Mouse (Mus musculus) induced T-regulatory cell, adult 2 months (primary cell): ENCODE data around the gene Tgfbr3.
A peak's percentile ranks its signal among the peaks of the same experiment; 100 is the strongest.
"Not testable (repeated sequence)": the region's sequence is repeated elsewhere in the genome, so short reads cannot be mapped to it uniquely, and the experiment has no call there.

ENCODE experiments used
- DNase-seq: peaks from one replicate; pipeline ENCODE4 v3.0.0-alpha.2; 2012; ENCODE audit warnings: low read depth

Tgfbr3 gene

GRCm38 (mm10) chr5:107240276-107240675 is 49.2 kb downstream of the Tgfbr3 start:
- no peak for DNase-seq

DNA sequence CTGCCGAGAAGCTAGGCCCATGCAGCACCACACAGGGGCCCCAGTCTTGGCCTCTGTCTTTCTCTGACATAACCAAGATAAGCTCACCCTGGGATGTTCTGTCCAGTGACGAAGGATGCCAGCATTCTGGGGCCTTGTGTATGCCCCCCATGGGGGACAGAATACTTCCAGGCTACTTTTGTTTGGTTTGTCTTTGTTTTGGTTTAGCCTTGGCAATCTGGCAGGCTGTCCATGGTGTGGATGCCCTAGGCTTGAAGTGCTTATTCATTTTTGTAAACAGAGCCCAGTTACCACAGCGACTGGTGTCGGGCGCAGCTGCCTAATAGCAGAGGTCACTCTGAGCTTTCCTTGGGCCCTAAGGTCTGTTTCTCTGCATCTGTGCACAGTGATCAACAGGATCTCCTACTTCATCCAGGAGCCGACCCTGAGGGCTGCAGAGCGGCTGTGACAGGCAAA is 51.4 kb downstream of the Tgfbr3 start:
- DNase-seq = no peak

- no peak for DNase-seq
Measured at GRCm38 (mm10) chr5:107236975-107237374, 52.5 kb downstream of the Tgfbr3 start.

GRCm38 (mm10) chr5:107236039-107236438 is 53.4 kb downstream of the Tgfbr3 start:
- no peak for DNase-seq

GRCm38 (mm10) chr5:107233366-107234354 is 55.8 kb downstream of the Tgfbr3 start:
- DNase-seq = no peak

DNA sequence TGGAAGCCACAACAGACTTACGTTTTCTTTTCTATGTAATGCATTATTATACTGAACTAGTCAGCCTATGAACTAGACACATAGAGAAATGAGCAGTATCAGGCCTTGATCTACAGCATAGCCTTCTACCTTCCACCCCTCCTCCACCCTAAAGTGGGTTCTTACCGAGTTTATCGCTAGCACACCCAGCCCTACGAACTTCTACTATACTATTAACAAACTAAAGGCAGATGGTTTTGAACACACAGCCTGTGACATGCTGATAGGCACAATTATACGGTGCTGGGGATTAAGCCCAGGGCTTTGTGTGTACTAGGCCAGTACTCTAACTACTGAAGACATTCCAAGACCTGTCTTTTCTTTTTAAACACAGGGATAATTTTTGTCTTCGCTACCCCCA is 59.2 kb downstream of the Tgfbr3 start:
- DNase-seq = no peak

GRCm38 (mm10) chr5:107229037-107229436 is 60.4 kb downstream of the Tgfbr3 start:
- no peak for DNase-seq

GRCm38 (mm10) chr5:107227580-107227979 is 61.8 kb downstream of the Tgfbr3 start:
- no peak for DNase-seq

DNA sequence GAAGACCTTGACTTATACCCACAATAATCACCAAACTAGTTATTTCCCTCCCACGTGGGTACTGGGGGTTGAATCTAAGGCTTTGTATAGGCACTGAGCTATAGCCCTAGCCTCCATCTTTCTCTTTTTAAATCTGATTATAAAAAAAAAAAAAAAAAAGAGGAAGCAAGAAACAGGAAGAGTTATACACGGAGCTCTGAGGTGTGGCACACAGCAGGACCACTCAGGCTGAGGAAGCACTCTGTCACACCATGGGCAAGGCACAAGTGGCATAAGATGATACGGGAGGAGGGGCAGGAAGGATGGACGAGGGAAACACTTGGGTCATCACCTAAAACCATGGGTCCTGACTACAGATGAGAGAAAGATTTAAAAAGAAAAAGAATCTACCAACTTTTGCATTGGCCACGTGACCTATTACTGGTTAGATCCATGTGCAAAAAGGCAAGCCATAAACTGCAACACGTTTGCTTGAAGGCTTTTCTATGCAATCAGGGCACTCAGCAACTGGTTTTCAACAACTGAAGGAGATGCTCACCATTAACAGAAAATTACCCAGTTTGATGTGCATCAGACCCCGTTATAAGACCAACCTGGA is 64.5 kb downstream of the Tgfbr3 start:
- no peak for DNase-seq

DNA sequence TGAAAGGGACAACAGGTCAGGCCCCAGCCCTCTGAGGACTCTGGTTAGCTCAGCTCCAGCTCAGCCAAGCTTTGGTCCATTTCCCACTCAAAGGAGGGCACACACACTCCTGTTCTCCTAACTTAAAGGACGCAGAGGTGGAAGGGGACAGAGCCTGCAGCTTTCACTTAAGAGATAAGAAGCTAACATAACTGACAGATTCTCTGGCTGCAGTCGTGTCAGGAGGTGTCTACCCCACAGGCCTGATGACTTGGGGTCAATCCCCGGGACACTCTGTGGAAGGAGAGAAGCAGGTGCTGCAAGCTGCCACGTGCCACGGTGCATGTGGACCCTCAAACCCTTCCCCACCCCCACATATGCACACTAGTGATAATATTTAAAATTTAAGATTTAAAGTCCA is 65.3 kb downstream of the Tgfbr3 start:
- no peak for DNase-seq

- DNase-seq = not testable (repeated sequence)
Measured at GRCm38 (mm10) chr5:107223483-107223882, 65.9 kb downstream of the Tgfbr3 start.

DNA sequence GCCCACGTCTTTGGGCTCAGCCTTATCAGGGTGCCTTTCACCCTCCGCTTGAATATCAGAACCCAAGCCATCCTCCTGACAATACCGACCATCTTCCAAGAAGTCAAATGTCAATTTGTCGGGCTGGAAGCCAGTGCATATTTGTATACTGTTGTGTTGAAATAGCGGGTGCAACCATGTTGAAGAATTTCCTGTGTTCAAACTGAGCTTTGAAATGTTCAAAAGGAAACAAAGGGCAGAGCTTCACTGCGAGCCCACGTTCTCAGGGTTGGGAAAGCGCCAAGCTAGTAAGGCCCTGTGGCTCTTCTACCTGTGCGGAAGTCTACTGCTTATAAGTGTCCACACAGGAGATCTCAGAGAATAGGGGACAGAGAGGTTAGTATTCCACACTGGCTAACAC is 66.4 kb downstream of the Tgfbr3 start:
- no peak for DNase-seq

GRCm38 (mm10) chr5:107222670-107223005 is 66.8 kb downstream of the Tgfbr3 start:
- DNase-seq = no peak

GRCm38 (mm10) chr5:107221892-107222669 is 67.3 kb downstream of the Tgfbr3 start:
- DNase-seq = no peak

- no peak for DNase-seq
Measured at GRCm38 (mm10) chr5:107220936-107221335, 68.5 kb downstream of the Tgfbr3 start.

DNA sequence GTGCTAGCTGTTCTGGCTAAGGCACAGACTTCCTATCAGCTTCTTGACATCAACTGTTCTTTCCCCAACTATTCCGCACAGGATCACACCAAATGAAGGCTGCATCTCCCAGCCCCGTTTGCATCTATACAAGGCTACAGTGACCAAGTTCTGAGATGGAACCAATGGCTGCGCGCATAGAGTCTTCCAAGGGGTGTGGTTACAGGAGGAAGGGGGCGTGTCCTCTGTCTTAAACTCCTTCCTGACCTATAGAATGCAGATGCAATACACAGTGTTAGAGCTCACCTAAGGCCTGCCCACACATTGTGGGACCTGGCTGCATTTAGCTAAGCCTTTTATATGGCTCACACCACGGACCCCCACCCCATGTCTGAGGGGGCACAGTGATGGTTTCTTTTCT is 69.5 kb downstream of the Tgfbr3 start:
- DNase-seq = peak; percentile 42

DNA sequence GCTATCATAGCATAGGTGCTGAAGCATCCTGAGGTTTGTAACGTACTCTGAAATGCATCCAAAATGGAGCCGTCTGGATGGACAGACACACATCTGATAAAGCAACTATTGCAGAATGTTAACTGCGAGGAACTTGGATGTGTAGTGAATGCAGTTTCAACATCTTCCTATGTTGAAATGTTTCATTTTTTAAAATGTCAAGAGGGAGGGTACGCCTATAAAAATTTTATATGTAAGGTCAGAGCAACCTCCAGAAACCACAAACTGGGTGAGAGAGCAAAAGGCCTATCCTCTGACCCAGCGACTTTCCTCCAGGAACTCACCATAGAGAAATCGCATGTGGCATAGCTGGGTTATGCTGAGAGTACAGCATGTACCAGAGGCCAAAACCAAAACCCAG is 70.1 kb downstream of the Tgfbr3 start:
- no peak for DNase-seq

- DNase-seq = no peak
Measured at GRCm38 (mm10) chr5:107218594-107218993, 70.8 kb downstream of the Tgfbr3 start.

DNA sequence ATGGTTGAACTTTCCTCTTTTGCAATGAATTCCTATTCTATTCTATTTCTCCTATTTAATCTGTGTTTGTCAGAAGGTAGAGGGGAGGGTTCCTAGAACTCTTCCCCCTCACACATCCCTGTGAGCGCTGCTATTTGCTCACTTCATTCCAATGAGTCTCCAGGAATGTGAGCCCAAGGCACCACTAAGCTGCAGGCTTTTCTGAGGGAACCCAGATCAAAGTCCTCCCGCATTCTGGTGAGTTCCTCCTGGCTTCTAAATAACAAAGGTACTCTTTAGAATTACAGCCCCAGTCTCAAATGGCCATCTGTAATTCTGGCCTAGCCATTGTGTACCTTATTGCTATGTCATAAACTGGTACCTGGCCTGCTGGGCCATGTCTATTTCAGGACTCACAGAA is 72.3 kb downstream of the Tgfbr3 start:
- no peak for DNase-seq

- no peak for DNase-seq
Measured at GRCm38 (mm10) chr5:107213373-107214132, 75.9 kb downstream of the Tgfbr3 start.

DNA sequence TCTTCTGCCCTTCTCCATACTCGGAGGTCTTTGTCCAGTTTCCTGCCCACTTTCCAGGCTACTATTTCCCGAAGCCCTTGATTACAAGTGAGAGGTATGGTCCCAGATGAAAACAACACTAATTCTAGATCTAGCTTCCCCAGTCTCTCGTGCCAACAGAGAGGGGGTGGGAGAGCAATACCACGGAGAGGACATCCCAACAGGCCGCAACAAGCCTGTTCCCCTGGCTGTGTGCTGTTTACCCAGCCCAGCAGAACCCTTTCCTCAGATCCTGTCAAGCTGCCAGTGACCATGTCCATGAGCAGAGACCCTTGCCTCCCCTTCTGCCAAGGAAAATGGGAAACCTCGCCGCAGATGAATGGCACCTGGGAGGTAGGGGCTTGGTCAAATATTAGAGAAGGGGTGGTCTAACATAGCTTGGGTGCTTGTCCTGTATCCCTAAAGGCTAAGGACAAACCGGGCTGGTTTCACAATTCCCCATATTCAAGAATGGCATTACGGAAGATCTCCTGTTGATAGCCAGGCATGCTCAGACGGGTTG is 77.5 kb downstream of the Tgfbr3 start:
- no peak for DNase-seq

- no peak for DNase-seq
Measured at GRCm38 (mm10) chr5:107210040-107210439, 79.4 kb downstream of the Tgfbr3 start.
